Mouse (Mus musculus): ENCODE data around the gene Serpina16. TPM values are rescaled to one million over a fixed set of nuclear protein-coding genes. Genes with fewer than 3 reads are reported as not detected.
A peak's percentile ranks its signal among the peaks of the same experiment; 100 is the strongest.
"Not testable (repeated sequence)": the region's sequence is repeated elsewhere in the genome, so short reads cannot be mapped to it uniquely, and the experiment has no call there.

Serpina16 gene
- polyA plus RNA-seq, 1 experiment from 2014 or later: 0.17 TPM

DNA sequence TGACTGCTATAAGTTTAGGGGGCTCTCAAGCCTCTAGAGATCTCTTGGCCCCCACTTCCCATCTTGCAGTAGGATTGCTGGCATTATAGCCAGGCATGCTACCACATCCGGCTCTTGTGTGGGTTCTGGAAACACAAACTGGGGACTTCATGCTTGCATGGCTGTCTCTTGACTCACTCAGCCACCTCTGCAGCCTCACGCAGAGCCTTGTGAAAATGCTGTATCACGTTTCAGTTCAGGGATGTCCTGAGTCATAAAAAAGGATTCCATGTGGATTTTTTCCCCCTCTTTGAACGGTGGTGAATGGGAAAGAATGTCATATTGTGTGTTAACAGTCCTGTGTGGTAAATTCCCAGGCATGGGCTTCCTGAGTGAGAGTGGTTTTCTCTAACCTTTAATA lies 7.8 kb upstream of the Serpina16 start:
- H3K9ac ChIP-seq: no peak overlapping the region
- H3K4me1 ChIP-seq (replicated peaks): peaks cover 5% of the 10 kb centered on the region
- no peaks in the 10 kb centered on the region for H3K27me3 ChIP-seq
- no peaks in the 10 kb centered on the region for H3K9me3 ChIP-seq (replicated peaks)
- no peaks in the 10 kb centered on the region for H3K36me3 ChIP-seq (replicated peaks)
- no peak overlapping the region for H3K27ac ChIP-seq (replicated peaks)
- H3K4me3 ChIP-seq (replicated peaks): no peak overlapping the region
- no peak for ATAC-seq (ENCODE audit: insufficient read depth)
- WGBS (ENCODE audit: insufficient replicate concordance): 42% methylated on average over 4 of the region's 4 CpGs
- H3K4me2 ChIP-seq: no peak overlapping the region

- H3K27ac ChIP-seq (replicated peaks): peak overlapping the region; percentile 66
- no peaks in the 10 kb centered on the region for H3K9me3 ChIP-seq (replicated peaks)
- 58% methylated on average over 2 of the region's 2 CpGs for WGBS (ENCODE audit: insufficient replicate concordance)
- no peak overlapping the region for H3K4me3 ChIP-seq (replicated peaks)
- H3K4me1 ChIP-seq (replicated peaks): peaks cover 5% of the 10 kb centered on the region
- H3K27me3 ChIP-seq: no peaks in the 10 kb centered on the region
- no peak overlapping the region for H3K9ac ChIP-seq
- H3K36me3 ChIP-seq (replicated peaks): no peaks in the 10 kb centered on the region
- peak overlapping the region; percentile 15; the same call in 1 of the 2 replicates for H3K4me2 ChIP-seq
- ATAC-seq (ENCODE audit: insufficient read depth): peak; percentile 56; the same call in 1 of the 2 replicates
Measured at GRCm38 (mm10) chr12:103681739-103682138, 5.8 kb upstream of the Serpina16 start.

- no peak overlapping the region for H3K4me3 ChIP-seq (replicated peaks)
- no peaks in the 10 kb centered on the region for H3K9me3 ChIP-seq (replicated peaks)
- peak overlapping the region; percentile 66 for H3K27ac ChIP-seq (replicated peaks)
- 47% methylated on average over 2 of the region's 2 CpGs for WGBS (ENCODE audit: insufficient replicate concordance)
- ATAC-seq (ENCODE audit: insufficient read depth): no peak
- no peaks in the 10 kb centered on the region for H3K36me3 ChIP-seq (replicated peaks)
- H3K9ac ChIP-seq: no peak overlapping the region
- H3K4me2 ChIP-seq: no peak overlapping the region
- no peaks in the 10 kb centered on the region for H3K27me3 ChIP-seq
- H3K4me1 ChIP-seq (replicated peaks): peaks cover 5% of the 10 kb centered on the region
Measured at GRCm38 (mm10) chr12:103681169-103681568, 5.2 kb upstream of the Serpina16 start.

- H3K27ac ChIP-seq (replicated peaks); H3K36me3 ChIP-seq (replicated peaks); ATAC-seq (ENCODE audit: insufficient read depth); H3K9me3 ChIP-seq (replicated peaks); H3K27me3 ChIP-seq; H3K4me2 ChIP-seq; H3K9ac ChIP-seq; H3K4me3 ChIP-seq (replicated peaks); H3K4me1 ChIP-seq (replicated peaks): not testable (repeated sequence)
- WGBS (ENCODE audit: insufficient replicate concordance): 79% methylated on average over 1 of the region's 1 CpGs
Measured at GRCm38 (mm10) chr12:103679853-103680252, 3.9 kb upstream of the Serpina16 start.

- Histone ChIP-seq H3K27me3 (no peaks in the 10 kb centered on the region), H3K9ac (no peak overlapping the region), H3K4me2 (no peak overlapping the region), H3K4me3 (replicated peaks) (no peak overlapping the region), H3K9me3 (replicated peaks) (no peaks in the 10 kb centered on the region), H3K27ac (replicated peaks) (no peak overlapping the region), H3K4me1 (replicated peaks) (peaks cover 11% of the 10 kb centered on the region), H3K36me3 (replicated peaks) (no peaks in the 10 kb centered on the region)
- 54% methylated on average over 2 of the region's 2 CpGs for WGBS (ENCODE audit: insufficient replicate concordance)
- ATAC-seq (ENCODE audit: insufficient read depth): no peak
Measured at GRCm38 (mm10) chr12:103673179-103673578, 2.8 kb downstream of the Serpina16 start.

GRCm38 (mm10) chr12:103671483-103671882 lies 4.5 kb downstream of the Serpina16 start:
- H3K27me3 ChIP-seq: no peaks in the 10 kb centered on the region
- no peak overlapping the region for H3K27ac ChIP-seq (replicated peaks)
- no peak for ATAC-seq (ENCODE audit: insufficient read depth)
- no peak overlapping the region for H3K4me2 ChIP-seq
- no peak overlapping the region for H3K4me3 ChIP-seq (replicated peaks)
- H3K9me3 ChIP-seq (replicated peaks): no peaks in the 10 kb centered on the region
- H3K36me3 ChIP-seq (replicated peaks): no peaks in the 10 kb centered on the region
- WGBS (ENCODE audit: insufficient replicate concordance): 43% methylated on average over 3 of the region's 3 CpGs
- H3K9ac ChIP-seq: no peak overlapping the region
- peaks cover 11% of the 10 kb centered on the region for H3K4me1 ChIP-seq (replicated peaks)

- no peak overlapping the region for H3K4me3 ChIP-seq (replicated peaks)
- no peak overlapping the region for H3K9ac ChIP-seq
- whole genome bisulfite sequencing (ENCODE audit: insufficient replicate concordance): 31% methylated on average over 2 of the region's 2 CpGs
- H3K9me3 ChIP-seq (replicated peaks): no peaks in the 10 kb centered on the region
- H3K27ac ChIP-seq (replicated peaks): no peak overlapping the region
- H3K27me3 ChIP-seq: no peaks in the 10 kb centered on the region
- peaks cover 11% of the 10 kb centered on the region for H3K4me1 ChIP-seq (replicated peaks)
- no peaks in the 10 kb centered on the region for H3K36me3 ChIP-seq (replicated peaks)
- no peak for ATAC-seq (ENCODE audit: insufficient read depth)
- H3K4me2 ChIP-seq: no peak overlapping the region
Measured at GRCm38 (mm10) chr12:103670964-103671363, 5.0 kb downstream of the Serpina16 start.

- no peak for ATAC-seq (ENCODE audit: insufficient read depth)
- Histone ChIP-seq H3K36me3 (replicated peaks) (no peaks in the 10 kb centered on the region), H3K9ac (no peak overlapping the region), H3K4me2 (no peak overlapping the region), H3K4me1 (replicated peaks) (peaks cover 11% of the 10 kb centered on the region), H3K4me3 (replicated peaks) (no peak overlapping the region), H3K27me3 (no peaks in the 10 kb centered on the region), H3K27ac (replicated peaks) (no peak overlapping the region), H3K9me3 (replicated peaks) (no peaks in the 10 kb centered on the region)
- WGBS (ENCODE audit: insufficient replicate concordance): 67% methylated on average over 5 of the region's 5 CpGs
Measured at GRCm38 (mm10) chr12:103670344-103670743, 5.6 kb downstream of the Serpina16 start.

DNA sequence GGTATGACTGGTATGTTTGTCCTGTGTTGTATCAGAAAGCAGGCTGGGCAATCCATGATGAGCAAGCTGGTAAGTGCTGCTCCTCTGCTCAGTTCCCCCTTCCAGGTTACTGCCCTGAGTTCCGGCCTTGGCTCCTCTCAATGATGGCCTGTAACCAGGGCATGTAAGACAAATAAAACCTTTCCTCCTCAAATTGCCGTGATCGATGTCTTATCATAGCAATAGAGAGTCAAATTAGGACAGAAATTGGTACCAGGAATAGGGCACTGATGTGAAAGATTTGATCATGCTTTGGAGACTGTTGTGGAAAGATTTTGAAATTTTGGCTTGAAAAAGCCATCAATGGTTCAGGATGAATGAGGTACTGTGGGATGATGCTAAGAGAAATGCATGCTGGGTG lies 10.7 kb downstream of the Serpina16 start:
- peaks cover 2% of the 10 kb centered on the region; the same call in 1 of the 2 replicates for H3K4me1 ChIP-seq (replicated peaks)
- H3K27me3 ChIP-seq: no peaks in the 10 kb centered on the region
- H3K9me3 ChIP-seq (replicated peaks): no peaks in the 10 kb centered on the region
- H3K4me3 ChIP-seq (replicated peaks): no peak overlapping the region
- no peak overlapping the region for H3K4me2 ChIP-seq
- 60% methylated on average over 3 of the region's 3 CpGs for WGBS (ENCODE audit: insufficient replicate concordance)
- no peak overlapping the region for H3K27ac ChIP-seq (replicated peaks)
- no peak overlapping the region for H3K9ac ChIP-seq
- no peaks in the 10 kb centered on the region for H3K36me3 ChIP-seq (replicated peaks)
- ATAC-seq (ENCODE audit: insufficient read depth): no peak

- not testable (repeated sequence) for H3K4me1 ChIP-seq (replicated peaks); H3K4me3 ChIP-seq (replicated peaks); H3K27me3 ChIP-seq; H3K27ac ChIP-seq (replicated peaks); H3K4me2 ChIP-seq; H3K9ac ChIP-seq; H3K36me3 ChIP-seq (replicated peaks); H3K9me3 ChIP-seq (replicated peaks)
- ATAC-seq (ENCODE audit: insufficient read depth): peak; percentile 49; the same call in 1 of the 2 replicates
Measured at GRCm38 (mm10) chr12:103662053-103662452, 13.9 kb downstream of the Serpina16 start.

- ATAC-seq (ENCODE audit: insufficient read depth): no peak
- WGBS (ENCODE audit: insufficient replicate concordance): 61% methylated on average over 5 of the region's 5 CpGs
- Histone ChIP-seq H3K27me3 (no peaks in the 10 kb centered on the region), H3K4me1 (replicated peaks) (peaks cover 5% of the 10 kb centered on the region), H3K27ac (replicated peaks) (no peak overlapping the region), H3K36me3 (replicated peaks) (no peaks in the 10 kb centered on the region), H3K9ac (no peak overlapping the region), H3K9me3 (replicated peaks) (no peaks in the 10 kb centered on the region), H3K4me2 (no peak overlapping the region), H3K4me3 (replicated peaks) (no peak overlapping the region)
Measured at GRCm38 (mm10) chr12:103660076-103660475, 15.9 kb downstream of the Serpina16 start.

- Histone ChIP-seq H3K27ac (replicated peaks) (no peak overlapping the region), H3K9me3 (replicated peaks) (no peaks in the 10 kb centered on the region), H3K4me3 (replicated peaks) (no peak overlapping the region), H3K4me1 (replicated peaks) (peaks cover 5% of the 10 kb centered on the region), H3K4me2 (no peak overlapping the region), H3K27me3 (no peaks in the 10 kb centered on the region), H3K36me3 (replicated peaks) (no peaks in the 10 kb centered on the region), H3K9ac (no peak overlapping the region)
- no peak for ATAC-seq (ENCODE audit: insufficient read depth)
- 47% methylated on average over 2 of the region's 2 CpGs for WGBS (ENCODE audit: insufficient replicate concordance)
Measured at GRCm38 (mm10) chr12:103659171-103659570, 16.8 kb downstream of the Serpina16 start.
